Mouse (Mus musculus): ENCODE measurements around the gene Actg1. TPM values are rescaled to one million over a fixed set of nuclear protein-coding genes. Genes with fewer than 3 reads are reported as not detected.
A peak's percentile ranks its signal among the peaks of the same experiment; 100 is the strongest.

Gene Actg1
- polyA plus RNA-seq, 1 experiment from 2014 or later = 463 TPM

DNA sequence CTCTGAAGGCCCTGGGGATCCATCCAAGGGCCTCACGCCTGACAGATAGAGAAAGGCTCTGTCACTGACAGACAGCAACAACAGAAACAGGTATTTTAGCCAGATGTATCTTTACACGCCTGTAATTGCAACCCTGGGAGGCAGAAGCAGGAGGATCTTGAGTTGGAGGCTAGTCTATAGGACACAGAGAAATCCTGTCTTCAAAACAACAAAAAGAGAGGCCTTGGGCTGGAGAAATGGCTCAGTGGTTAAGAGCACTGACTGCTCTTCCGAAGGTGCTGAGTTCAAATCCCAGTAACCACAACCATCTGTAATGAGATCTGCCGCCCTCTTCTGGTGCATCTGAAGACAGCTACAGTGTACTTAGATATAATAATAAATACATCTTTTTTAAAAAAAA lies 8.6 kb upstream of the Actg1 start:
- H3K4me1 ChIP-seq (ENCODE audit: insufficient read depth) = peaks cover 45% of the 10 kb centered on the region
- WGBS (ENCODE audit: insufficient replicate concordance) = 91% methylated on average over 4 of the region's 4 CpGs
- ATAC-seq = no peak

DNA sequence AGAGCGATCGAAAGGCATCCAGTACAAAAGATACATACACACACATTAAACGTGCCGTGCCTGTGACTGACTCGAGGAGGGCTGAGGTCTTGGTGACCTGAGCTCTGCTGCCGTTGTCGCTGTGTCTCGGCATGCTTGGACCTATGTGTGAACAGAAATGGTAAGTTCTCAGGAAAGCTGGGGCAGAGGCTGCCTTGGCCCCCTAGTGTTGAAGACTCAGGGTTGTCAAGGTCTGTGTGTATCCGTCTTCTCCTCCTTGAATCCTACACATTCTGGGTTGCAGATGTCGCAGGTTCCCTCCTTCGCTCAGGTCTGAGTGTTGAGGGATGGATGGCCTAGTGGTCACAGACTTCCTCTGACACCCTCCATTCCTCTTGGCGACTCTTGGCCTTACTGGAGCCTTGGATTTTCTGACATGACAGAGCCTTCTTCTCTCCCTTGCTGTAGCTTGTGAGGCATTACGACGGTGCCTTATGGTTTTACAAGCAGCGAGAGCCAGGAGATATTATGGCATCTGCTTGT lies 8.0 kb upstream of the Actg1 start:
- Histone ChIP-seq H3K36me3 (replicated peaks; ENCODE audit: insufficient read depth, low read length) (no peaks in the 10 kb centered on the region), H3K4me3 (ENCODE audit: low read depth, low read length) (no peak overlapping the region), H3K27ac (ENCODE audit: low read depth) (no peak overlapping the region), H3K4me2 (ENCODE audit: low read depth, low read length) (no peak overlapping the region), H3K27me3 (ENCODE audit: insufficient read depth, low read length) (no peaks in the 10 kb centered on the region), H3K9me3 (ENCODE audit: low read length) (no peaks in the 10 kb centered on the region), H3K9ac (replicated peaks) (no peak overlapping the region), H3K4me1 (ENCODE audit: insufficient read depth) (peaks cover 46% of the 10 kb centered on the region)
- TF ChIP-seq EP300 (IDR thresholded peaks at IDR 0.05; ENCODE audit: low read depth) (no peak), CTCF (IDR thresholded peaks at IDR 0.05; ENCODE audit: low read depth) (peak; percentile 41; the same call in 1 of the 2 replicates)
- DNase-seq = no peak
- ATAC-seq = no peak
- 89% methylated on average over 15 of the region's 15 CpGs for WGBS (ENCODE audit: insufficient replicate concordance)

More for the DNA sequence above, 8.6 kb upstream of the Actg1 start:
- no peak overlapping the region for H3K4me2 ChIP-seq (ENCODE audit: low read depth, low read length)
- no peak for DNase-seq
- no peak for TF ChIP-seq CTCF (IDR thresholded peaks at IDR 0.05; ENCODE audit: low read depth)
- no peak for TF ChIP-seq EP300 (IDR thresholded peaks at IDR 0.05; ENCODE audit: low read depth)
- no peaks in the 10 kb centered on the region for H3K36me3 ChIP-seq (replicated peaks; ENCODE audit: insufficient read depth, low read length)
- H3K27ac ChIP-seq (ENCODE audit: low read depth) = no peak overlapping the region
- no peak overlapping the region for H3K4me3 ChIP-seq (ENCODE audit: low read depth, low read length)
- no peaks in the 10 kb centered on the region for H3K27me3 ChIP-seq (ENCODE audit: insufficient read depth, low read length)
- no peak overlapping the region for H3K9ac ChIP-seq (replicated peaks)
- no peaks in the 10 kb centered on the region for H3K9me3 ChIP-seq (ENCODE audit: low read length)

GRCm38 (mm10) chr11:120355277-120356039 lies 7.1 kb upstream of the Actg1 start:
- Histone ChIP-seq H3K4me2 (ENCODE audit: low read depth, low read length) (peak overlapping the region; percentile 71), H3K27ac (ENCODE audit: low read depth) (peak overlapping the region; percentile 79), H3K36me3 (replicated peaks; ENCODE audit: insufficient read depth, low read length) (no peaks in the 10 kb centered on the region), H3K27me3 (ENCODE audit: insufficient read depth, low read length) (no peaks in the 10 kb centered on the region), H3K9ac (replicated peaks) (no peak overlapping the region), H3K4me1 (ENCODE audit: insufficient read depth) (peaks cover 54% of the 10 kb centered on the region), H3K9me3 (ENCODE audit: low read length) (no peaks in the 10 kb centered on the region), H3K4me3 (ENCODE audit: low read depth, low read length) (no peak overlapping the region)
- no peak for DNase-seq
- no peak for TF ChIP-seq CTCF (IDR thresholded peaks at IDR 0.05; ENCODE audit: low read depth)
- 0 out of 2 replicates have a peak, but pooled peaks have one; percentile 35 for TF ChIP-seq EP300 (IDR thresholded peaks at IDR 0.05; ENCODE audit: low read depth)
- ATAC-seq = no peak
- WGBS (ENCODE audit: insufficient replicate concordance) = 54% methylated on average over 5 of the region's 5 CpGs

DNA sequence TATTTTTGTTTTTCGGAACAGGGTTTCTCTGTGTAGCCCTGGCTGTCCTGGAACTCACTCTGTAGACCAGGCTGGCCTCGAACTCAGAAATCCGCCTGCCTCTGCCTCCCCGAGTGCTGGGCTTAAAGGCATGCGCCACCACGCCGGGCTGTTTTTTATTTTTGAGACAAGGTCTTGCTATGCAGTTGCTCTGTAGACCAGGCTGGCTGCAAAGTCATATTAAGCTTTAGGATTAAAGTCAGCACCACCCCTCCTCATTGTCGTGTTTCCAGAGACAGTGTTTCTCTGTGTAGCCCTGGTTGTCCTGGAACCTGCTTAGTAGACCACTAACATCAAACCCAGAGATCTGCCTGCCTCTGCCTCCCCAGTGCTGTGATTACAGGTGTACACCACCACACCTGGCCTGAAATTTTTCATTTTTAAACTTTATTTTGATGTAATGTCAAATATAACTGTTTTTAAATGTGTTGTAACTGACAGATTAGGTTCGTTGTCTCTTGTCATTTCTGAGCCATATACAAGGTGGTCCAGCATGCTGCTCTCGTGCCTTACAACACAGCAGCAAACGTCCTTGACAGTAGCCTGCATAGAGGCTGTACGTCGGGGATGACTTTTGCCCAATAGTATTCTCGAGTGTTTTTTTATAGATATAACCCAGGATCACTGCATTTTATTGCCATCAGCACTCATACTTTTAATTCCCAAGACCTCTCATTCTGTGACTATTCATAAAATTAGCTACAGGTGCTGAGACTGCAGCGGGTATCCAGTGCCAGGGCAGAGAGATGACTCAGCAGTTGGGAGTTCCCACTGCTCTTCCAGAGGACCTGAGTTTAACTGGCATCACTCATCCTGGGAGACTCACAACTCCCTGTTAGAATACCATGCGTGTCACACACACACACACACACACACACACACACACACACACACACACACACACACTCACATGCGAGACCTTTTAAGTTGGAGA lies 6.2 kb upstream of the Actg1 start:
- WGBS (ENCODE audit: insufficient replicate concordance) = 78% methylated on average over 17 of the region's 17 CpGs
- DNase-seq (peak; percentile 11), ATAC-seq (no peak)
- peak overlapping the region; percentile 79 for H3K27ac ChIP-seq (ENCODE audit: low read depth)
- H3K4me3 ChIP-seq (ENCODE audit: low read depth, low read length) = no peak overlapping the region
- peak overlapping the region; percentile 71 for H3K4me2 ChIP-seq (ENCODE audit: low read depth, low read length)
- H3K4me1 ChIP-seq (ENCODE audit: insufficient read depth) = peaks cover 62% of the 10 kb centered on the region
- H3K9ac ChIP-seq (replicated peaks) = no peak overlapping the region
- TF ChIP-seq CTCF (IDR thresholded peaks at IDR 0.05; ENCODE audit: low read depth) (no peak), EP300 (IDR thresholded peaks at IDR 0.05; ENCODE audit: low read depth) (no peak)
- no peaks in the 10 kb centered on the region for H3K36me3 ChIP-seq (replicated peaks; ENCODE audit: insufficient read depth, low read length)
- H3K9me3 ChIP-seq (ENCODE audit: low read length) = no peaks in the 10 kb centered on the region
- H3K27me3 ChIP-seq (ENCODE audit: insufficient read depth, low read length) = no peaks in the 10 kb centered on the region

DNA sequence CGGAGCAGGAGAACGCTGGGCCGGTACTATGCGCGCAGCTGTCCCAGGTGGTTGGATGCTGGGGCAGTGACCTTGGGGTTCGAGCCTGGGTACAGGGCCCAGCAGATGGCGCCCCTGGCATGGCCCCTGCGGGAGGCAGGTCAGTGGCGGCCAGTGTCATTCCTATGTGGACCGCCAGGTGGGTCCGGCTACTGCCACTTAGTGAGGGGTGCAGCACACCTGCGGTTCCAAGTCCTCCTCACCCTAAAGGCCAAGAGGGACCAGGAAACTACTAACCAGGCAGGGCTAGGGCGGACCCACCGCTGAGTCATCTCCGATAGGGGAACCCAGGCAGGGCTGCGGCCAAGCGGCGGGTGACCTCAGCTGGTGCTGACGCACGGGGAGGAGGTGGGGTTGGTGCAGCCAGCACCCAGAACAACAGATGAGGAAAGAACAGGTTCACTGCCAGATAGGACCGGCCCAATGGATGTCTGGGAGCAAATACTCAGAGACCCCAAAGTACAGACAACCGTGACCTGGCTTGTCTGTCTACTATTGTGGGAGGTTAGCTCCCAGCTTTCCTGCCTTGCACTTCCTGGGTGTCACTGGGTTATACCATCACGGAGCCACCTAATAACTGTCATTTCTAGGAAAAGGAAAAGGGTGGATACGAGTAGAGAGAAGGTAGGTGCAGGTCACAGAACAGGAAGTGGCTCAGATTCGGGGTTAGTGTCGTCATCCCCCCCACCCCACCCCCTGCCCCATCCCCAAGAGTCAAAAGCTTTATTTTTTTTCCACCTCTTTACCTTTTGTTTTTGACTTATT lies 5.4 kb upstream of the Actg1 start:
- Histone ChIP-seq H3K36me3 (replicated peaks; ENCODE audit: insufficient read depth, low read length) (no peaks in the 10 kb centered on the region), H3K27ac (ENCODE audit: low read depth) (peak overlapping the region; percentile 79), H3K27me3 (ENCODE audit: insufficient read depth, low read length) (no peaks in the 10 kb centered on the region), H3K9me3 (ENCODE audit: low read length) (no peaks in the 10 kb centered on the region), H3K4me3 (ENCODE audit: low read depth, low read length) (peak overlapping the region; percentile 35), H3K4me1 (ENCODE audit: insufficient read depth) (peaks cover 70% of the 10 kb centered on the region), H3K9ac (replicated peaks) (peak overlapping the region; percentile 61), H3K4me2 (ENCODE audit: low read depth, low read length) (peak overlapping the region; percentile 71)
- peak; percentile 87 for ATAC-seq
- peak; percentile 93 for DNase-seq
- TF ChIP-seq CTCF (IDR thresholded peaks at IDR 0.05; ENCODE audit: low read depth) (peak; percentile 95), EP300 (IDR thresholded peaks at IDR 0.05; ENCODE audit: low read depth) (peak; percentile 64; the same call in 1 of the 2 replicates)
- 7% methylated on average over 26 of the region's 26 CpGs for whole genome bisulfite sequencing (ENCODE audit: insufficient replicate concordance)
